Mouse (Mus musculus) adrenal gland, adult 2 months (tissue): Measurements from ENCODE around the gene Mgmt. TPM values are rescaled to one million over a fixed set of nuclear protein-coding genes. Genes with fewer than 3 reads are reported as not detected.

ENCODE experiments used
- DNase-seq: peaks from one replicate; pipeline ENCODE4 v3.0.0; 2021
- polyA plus RNA-seq: library from polyadenylated mRNA; depleted of rRNA; stranded (reverse); fragments of >200 nt; gene quantifications from 2 replicates; pipeline ENCODE4 v1.2.3, GENCODE M21; 2012
- total RNA-seq, 2 experiments: library from RNA; stranded (reverse); gene quantifications; 2 replicates each; pipeline ENCODE4 v1.2.3; 2021

Mgmt gene
- total and polyA plus RNA-seq, 3 experiments = 3.2 to 4.4 (median 4.1) TPM

DNA sequence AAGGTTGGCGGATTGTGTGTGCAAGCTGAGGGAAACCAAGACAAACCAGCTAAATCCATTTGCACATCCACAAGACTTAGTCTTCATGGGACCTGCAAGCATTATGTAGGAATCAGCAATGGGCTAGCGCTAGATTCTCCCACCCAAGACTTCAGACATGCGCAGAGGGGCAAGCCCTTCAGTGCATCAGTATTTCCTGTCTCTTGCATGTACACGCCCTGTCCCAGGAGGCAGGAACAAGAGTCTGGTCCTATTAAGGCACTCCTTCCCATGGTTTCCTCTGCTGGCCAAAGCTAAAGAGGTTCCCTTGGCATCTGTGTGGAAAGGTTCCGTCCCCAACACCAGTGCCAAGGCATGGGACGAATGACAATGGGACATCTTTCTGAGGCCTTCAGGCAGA is 166.7 kb downstream of the Mgmt start:
- no peak for DNase-seq

DNA sequence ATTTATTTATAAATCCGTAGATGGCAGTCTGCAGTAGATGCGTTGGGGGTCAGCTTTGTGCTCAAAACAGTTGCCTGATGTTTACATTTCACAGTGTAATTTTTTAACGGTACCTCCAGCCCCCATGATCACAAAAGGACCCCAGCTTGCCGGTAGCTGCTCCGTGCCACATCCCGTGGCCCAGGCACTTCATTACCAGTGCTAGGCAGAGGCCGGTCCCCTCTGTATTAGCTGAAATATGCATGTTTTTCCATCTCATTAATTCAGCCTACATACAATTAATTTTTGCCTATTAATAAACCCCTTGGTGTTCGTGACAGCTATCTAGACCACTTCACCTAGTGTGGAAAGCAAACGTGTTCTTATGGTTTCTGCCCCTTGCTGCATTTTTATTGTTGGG is 169.8 kb downstream of the Mgmt start:
- DNase-seq = no peak

GRCm38 (mm10) chr7:137065408-137065807 is 171.0 kb downstream of the Mgmt start:
- DNase-seq = no peak

DNA sequence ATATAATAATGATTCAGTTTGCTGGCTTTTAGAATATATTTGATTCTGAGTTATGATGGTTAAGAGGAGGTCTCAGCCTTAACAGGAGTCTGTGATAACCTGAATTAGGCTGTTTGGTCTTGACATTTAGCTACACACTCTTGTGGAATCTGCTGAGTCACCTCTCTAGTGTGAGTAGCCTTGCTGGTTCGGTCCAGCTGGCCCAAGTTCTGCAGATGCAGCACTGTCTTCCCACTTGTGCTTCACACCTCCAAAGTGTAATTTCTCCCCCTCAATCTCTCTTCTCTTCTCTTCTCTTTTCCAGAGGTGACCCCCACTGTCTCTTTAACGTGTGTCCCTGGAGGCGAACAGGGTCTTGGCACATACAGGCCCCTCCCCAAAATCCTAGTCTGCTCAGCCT is 171.8 kb downstream of the Mgmt start:
- DNase-seq = peak; percentile 58

- DNase-seq = no peak
These were observed 172.6 kb downstream of the Mgmt start for GRCm38 (mm10) chr7:137066997-137067396.

DNA sequence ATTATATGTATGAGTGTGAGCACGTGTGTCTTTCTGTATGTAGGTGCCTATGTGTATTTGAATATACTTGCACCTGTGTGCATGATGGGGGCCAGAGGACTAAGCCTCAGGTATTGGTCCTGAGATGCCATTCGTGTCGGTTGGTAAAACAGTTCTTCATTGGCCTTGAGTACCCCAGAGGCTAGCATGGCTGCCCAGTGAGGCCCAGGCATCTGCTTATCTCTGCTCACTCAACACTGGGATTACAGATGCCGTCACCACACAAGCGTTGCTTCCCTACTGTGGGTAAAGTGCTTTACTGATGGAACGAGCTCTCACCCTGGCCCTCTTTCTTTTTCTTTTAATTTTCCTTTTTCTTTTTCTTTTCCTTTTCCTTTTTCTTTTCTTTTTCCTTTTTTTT is 173.3 kb downstream of the Mgmt start:
- no peak for DNase-seq

- DNase-seq = peak; percentile 69
These were observed 174.4 kb downstream of the Mgmt start for GRCm38 (mm10) chr7:137068796-137069195.

DNA sequence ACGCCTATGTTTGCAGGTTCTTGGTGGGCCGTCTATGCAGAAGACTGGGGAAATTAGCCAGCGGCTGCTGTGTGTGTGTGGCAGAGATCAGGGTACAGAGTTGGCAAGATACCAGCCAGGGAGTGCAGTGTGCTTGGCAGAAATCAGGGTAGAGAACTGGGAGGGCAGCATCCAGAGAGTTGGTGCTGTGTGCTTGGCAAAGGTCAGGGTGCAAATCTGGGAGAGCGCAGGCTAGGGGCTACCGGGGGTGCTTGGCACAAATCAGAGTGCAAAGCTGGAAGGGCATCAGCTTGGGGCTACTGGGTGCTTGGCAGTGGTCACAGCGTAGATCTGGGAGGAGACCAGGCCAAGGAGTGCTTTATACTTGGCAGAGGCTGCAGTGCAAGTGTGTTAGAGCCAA is 175.4 kb downstream of the Mgmt start:
- DNase-seq = peak; percentile 49

DNA sequence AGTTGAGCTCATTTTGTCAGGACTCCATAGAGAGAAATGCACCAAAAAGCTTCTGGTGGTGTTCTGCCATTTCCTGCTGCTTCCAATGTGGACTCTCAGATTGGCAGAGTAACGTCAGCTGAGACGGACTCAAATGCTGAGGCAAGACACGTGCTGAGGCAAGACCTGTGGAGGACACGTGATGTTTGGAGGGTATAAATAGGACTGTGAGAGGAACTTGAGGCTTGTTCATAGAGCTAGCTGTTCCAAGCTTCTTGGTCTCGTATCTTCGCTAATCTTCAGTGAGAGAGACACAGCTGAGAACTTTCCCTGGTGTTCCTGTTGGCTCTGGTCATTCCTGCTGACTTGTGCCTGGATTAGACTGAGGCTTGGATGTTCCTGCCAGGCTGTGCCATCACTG is 176.9 kb downstream of the Mgmt start:
- no peak for DNase-seq

- DNase-seq = no peak
These were observed 179.5 kb downstream of the Mgmt start for GRCm38 (mm10) chr7:137073878-137074277.

DNA sequence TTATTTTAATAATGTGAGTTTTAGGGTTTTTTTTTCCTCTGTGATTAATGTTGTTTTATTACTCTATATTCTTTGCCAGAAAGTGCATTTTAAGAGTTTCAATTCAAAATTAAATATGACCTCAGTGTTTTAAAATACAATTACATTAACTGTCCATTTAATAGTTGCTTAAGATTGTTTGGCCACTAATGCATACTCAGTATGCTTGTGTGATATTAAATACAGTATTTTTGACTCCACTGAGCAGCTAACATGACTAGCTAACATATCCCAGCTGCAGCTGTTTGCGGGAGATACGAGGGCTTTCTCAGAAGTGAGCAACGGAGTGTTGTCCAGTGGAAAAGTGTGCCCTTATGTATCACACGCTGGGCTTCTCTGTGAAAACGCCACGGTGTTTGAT is 179.9 kb downstream of the Mgmt start:
- no peak for DNase-seq

- DNase-seq = peak; percentile 28
These were observed 180.9 kb downstream of the Mgmt start for GRCm38 (mm10) chr7:137075301-137075700.

DNA sequence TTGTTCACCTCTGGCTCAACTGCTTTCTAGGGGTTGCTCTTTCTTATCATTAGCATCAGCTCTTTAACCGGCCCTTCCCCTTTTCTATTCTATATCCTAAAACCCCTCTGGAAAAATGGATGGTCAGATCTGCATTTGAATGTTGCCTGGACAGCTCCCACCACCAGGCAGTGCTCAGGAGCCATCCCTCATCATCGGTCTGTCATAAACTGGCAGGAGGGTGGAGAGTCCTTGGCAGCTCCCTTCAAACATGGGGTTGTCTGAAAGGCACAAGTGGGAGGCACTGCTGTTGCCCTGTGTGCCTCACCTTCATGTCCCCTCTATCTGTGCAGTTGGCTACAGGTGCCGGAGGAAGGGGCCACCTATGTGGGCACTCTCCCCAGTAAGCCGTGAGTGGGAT is 185.8 kb downstream of the Mgmt start:
- no peak for DNase-seq

DNA sequence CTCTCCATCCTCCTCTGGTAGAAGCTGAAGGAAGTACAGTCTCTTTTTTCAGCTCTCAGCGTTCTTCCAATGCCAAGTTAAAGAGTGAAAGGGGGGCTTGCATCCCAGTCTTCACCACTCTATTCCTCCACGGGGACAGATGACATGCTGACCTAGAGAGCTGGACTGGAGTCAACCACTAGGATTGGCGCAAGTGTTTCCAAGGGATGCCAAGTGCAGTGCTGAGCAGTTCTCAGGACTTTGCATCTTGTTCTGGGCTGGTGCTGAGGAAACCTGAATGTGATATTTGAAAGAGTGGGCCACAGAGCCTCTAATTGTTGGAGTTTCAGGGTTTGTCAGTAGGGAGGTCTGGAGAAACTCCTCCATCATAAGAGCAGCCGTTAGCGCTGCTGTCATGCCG is 187.8 kb downstream of the Mgmt start:
- DNase-seq = no peak

- no peak for DNase-seq
These were observed 190.2 kb downstream of the Mgmt start for GRCm38 (mm10) chr7:137084651-137085050.

- peak; percentile 88 for DNase-seq
These were observed 191.7 kb downstream of the Mgmt start for GRCm38 (mm10) chr7:137085969-137086606.

DNA sequence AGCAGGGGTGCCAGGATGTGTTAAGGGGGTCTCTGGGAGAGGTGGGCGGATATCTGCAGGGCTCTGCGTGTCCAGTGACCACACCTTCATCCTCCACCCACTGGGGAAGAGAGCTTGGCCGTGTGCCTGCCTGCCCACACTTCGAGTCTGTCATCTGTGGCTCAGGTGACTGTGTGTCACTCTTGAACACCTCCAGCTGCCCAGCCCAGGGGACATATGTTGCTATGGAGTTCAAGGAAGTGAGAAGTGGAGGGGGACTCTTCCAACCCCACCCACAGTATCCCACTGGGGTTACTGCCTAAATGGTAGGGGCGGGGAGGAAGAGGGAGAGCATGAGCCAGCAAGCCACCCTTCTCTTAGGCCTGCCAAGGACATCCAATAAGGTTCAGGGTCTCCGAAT is 192.7 kb downstream of the Mgmt start:
- DNase-seq = no peak

DNA sequence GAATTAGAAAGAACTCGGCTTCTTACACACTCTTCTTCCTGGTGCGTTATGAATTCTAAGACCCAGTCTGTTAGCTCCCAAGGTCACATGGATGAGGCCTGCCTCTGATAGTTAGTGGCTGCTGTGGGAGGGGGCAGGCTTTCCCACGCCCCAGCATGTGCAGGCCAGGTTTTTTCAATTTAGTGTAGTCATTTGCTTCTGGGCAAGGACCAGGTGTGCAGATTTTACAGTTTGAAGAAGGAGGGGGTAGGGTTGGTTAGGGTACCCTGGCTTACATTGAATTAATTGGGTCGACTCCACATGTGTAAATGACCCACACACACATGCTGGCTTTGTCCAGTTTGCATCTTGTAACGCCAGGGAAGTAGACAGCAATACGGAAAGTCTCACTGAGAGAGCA is 193.7 kb downstream of the Mgmt start:
- DNase-seq = no peak

- no peak for DNase-seq
These were observed 200.1 kb downstream of the Mgmt start for GRCm38 (mm10) chr7:137094551-137094950.

DNA sequence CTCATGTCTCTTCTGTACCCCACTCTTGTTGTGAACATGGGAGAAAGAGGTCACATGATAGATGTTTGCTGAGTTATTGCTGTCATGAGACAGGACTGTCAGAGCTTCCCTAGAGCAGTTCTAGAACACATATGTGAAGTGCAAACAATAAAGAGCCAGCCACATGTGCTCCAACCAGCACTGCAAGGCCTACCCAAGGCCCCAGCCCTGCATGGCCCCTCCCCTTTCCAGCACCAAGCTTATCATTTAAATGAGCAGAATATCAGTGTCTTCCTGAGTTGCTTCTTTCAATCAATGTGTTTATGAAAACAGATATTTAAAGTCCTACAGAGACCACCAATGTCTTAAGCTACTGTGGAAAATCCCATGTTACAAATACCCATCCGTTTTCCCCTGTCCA is 201.3 kb downstream of the Mgmt start:
- no peak for DNase-seq

DNA sequence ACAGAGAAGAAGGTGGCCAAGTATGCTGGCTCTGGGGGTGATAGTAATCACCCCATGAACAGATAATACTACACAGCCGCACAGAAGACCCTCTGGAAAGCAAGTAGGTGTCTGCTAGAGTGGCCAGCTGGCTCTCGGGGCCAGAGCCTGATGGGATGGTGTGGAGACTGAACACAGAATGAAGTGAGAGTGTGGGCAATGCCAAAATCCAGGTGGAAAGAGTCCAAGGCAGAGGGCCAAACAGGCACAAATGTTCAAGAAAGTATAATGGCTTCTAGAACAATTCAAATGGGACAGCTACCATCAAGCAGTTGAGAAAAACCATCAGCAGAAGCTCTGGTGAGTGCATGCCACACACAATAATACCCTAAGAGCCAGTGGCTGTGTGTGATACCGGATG is 205.4 kb downstream of the Mgmt start:
- no peak for DNase-seq

DNA sequence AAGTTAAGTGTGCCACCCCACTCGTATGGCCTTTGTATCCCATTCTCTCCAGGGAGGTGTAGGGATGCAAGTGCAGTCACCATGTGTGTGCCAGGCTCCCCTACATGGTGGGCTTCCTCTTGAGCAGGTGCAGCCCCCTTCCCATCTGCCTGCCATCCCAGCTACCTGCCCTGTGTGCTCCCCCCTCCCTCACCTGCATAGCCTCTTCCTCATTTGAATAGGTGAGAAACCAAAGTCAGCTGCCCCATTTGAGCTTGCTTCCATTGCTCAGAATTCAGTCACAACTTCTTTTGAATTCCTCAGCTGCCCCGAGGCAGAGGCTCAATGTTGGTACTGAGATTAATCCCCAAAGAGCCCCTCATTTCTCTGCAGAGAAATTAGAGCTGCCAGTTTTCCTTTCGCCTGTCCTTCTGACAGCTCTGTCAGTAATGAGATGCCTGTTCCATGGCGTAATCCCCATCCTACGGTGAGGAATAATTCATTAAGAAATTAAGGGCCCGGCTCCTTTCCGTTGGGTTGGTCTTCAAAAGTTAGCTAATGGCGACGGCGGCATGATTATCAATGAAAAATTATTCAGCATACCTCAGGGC is 208.3 kb downstream of the Mgmt start:
- no peak for DNase-seq

- no peak for DNase-seq
These were observed 217.7 kb downstream of the Mgmt start for GRCm38 (mm10) chr7:137112101-137112500.

GRCm38 (mm10) chr7:137116246-137116645 is 221.8 kb downstream of the Mgmt start:
- no peak for DNase-seq
